Mouse (Mus musculus): ENCODE measurements around the gene Vps26c. TPM values are rescaled to one million over a fixed set of nuclear protein-coding genes. Genes with fewer than 3 reads are reported as not detected.
A peak's percentile ranks its signal among the peaks of the same experiment; 100 is the strongest.

Gene Vps26c
- polyA plus RNA-seq, 1 experiment: 57.8 TPM

DNA sequence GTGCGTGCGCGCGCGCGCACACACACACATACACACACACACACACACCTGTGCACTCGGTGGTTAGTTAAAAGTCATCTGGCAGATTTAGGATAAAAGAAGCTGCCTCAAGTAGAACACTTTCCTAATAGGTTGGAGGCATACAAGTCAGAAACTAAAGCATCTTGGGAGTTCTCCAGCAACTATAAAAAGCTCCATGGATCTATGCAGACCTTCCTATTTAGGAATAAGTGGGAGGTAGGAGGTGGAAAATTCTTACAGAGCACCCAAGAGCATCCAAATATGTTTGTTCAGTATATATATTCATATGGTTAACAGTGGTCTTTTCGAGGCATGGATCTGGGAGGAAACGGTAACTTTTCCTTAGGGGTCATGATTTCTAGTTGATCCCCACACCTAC is 13.5 kb upstream of the Vps26c start:
- DNase-seq: no peak

DNA sequence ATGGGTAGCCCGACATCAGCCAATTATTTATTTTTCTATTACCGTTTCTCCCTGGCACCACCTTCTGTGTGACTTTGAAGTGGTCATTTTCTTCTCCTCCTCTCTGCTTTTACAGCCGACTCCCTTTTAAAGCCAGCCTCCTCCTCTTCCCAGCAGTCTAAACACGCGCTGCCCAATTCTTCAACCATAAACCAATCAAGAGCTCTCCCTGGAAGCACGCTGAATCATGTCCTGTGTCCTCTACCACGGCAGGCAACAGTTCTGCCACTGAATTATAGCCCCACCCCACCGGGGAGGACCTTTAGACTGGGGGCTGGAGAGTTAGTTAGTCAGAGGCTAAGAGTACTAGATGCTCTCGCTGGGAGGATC is 10.5 kb upstream of the Vps26c start:
- no peak; the same call in 1 of the 2 replicates for TF ChIP-seq POLR2A (IDR thresholded peaks at IDR 0.05; ENCODE audit: borderline replicate concordance, insufficient read depth, low read length)
- no peak for TF ChIP-seq CTCF (IDR thresholded peaks at IDR 0.05; ENCODE audit: borderline replicate concordance, insufficient read depth, low read depth, low read length)
- 6% methylated on average over 9 of the region's 9 CpGs for WGBS
- H3K4me3 ChIP-seq (replicated peaks; ENCODE audit: insufficient read depth, low read depth, low read length): peak overlapping the region; percentile 13
- peaks cover 13% of the 10 kb centered on the region for H3K4me1 ChIP-seq (ENCODE audit: control insufficient read depth, insufficient read depth, low read length)
- peak overlapping the region; percentile 86 for H3K27ac ChIP-seq (ENCODE audit: insufficient read depth, low read length)
- DNase-seq: peak in 1 of 2 experiments; percentile 55
- H3K27me3 ChIP-seq (ENCODE audit: control insufficient read depth, insufficient read depth, low read length): no peaks in the 10 kb centered on the region

More for the DNA sequence above, 13.5 kb upstream of the Vps26c start:
- no peak overlapping the region for H3K27ac ChIP-seq (ENCODE audit: insufficient read depth, low read length)
- no peak overlapping the region for H3K4me3 ChIP-seq (replicated peaks; ENCODE audit: insufficient read depth, low read depth, low read length)
- no peaks in the 10 kb centered on the region for H3K27me3 ChIP-seq (ENCODE audit: control insufficient read depth, insufficient read depth, low read length)
- peaks cover 13% of the 10 kb centered on the region for H3K4me1 ChIP-seq (ENCODE audit: control insufficient read depth, insufficient read depth, low read length)
- 96% methylated on average over 9 of the region's 9 CpGs for WGBS
- TF ChIP-seq CTCF (IDR thresholded peaks at IDR 0.05; ENCODE audit: borderline replicate concordance, insufficient read depth, low read depth, low read length) (no peak), POLR2A (IDR thresholded peaks at IDR 0.05; ENCODE audit: borderline replicate concordance, insufficient read depth, low read length) (no peak)

DNA sequence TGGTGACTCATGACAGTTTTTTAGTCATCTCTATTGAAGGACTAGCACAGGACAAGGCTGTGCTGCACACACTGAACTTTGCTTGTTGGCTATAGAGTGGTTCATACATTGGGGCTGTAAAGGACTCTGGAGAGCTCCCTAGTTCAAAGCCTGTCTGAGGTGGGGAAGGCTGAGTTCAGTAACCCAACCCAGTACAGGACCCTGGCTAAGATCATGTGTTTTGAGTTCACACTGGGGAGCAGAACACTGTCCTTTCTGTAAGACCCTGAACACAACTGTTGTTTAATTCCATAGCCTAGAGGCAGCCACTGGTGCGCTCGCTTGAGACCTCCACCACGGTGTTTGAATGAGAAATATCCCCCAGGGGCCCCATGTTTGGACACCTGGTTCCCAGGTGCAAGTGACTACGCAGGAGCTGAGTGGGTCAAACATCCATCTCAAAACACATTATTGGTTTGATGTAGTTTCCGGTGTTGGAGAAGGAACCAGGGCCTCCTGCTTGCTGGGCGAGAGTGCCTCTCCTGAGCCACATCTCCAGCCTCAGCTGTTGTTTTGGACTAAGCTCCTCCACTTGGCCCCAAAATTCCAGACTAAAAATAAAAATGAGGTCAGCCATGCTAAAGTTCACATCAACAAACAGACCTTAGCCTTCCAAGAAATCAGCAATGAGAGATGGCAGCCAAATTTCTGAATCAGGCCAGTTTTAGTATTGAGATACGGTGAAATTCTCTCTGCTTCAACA is 10.0 kb upstream of the Vps26c start:
- no peaks in the 10 kb centered on the region for H3K27me3 ChIP-seq (ENCODE audit: control insufficient read depth, insufficient read depth, low read length)
- DNase-seq: peak; percentile 61 to 84
- 30% methylated on average over 7 of the region's 7 CpGs for WGBS
- peaks cover 13% of the 10 kb centered on the region for H3K4me1 ChIP-seq (ENCODE audit: control insufficient read depth, insufficient read depth, low read length)
- TF ChIP-seq POLR2A (IDR thresholded peaks at IDR 0.05; ENCODE audit: borderline replicate concordance, insufficient read depth, low read length): no peak
- TF ChIP-seq CTCF (IDR thresholded peaks at IDR 0.05; ENCODE audit: borderline replicate concordance, insufficient read depth, low read depth, low read length): no peak
- H3K4me3 ChIP-seq (replicated peaks; ENCODE audit: insufficient read depth, low read depth, low read length): peak overlapping the region; percentile 13
- peak overlapping the region; percentile 86 for H3K27ac ChIP-seq (ENCODE audit: insufficient read depth, low read length)

DNA sequence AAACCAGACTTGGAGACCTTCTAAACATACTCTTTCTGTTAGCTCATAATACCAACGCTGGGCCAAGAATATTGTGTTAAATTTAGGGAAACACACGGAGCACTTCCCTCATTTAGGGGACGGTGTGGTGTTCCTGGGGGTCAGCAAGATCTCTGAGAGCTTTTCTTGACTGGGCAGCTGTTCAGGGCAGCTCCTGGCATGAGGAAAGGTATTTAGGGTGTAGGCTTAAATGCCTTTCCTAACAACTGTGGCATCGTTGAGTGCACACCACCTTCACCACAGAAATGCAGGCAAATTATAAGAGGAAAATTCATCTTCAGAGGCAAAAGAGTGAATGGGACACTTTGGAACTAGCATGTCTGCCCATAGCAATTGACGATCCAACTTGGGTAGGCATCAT is 9.1 kb upstream of the Vps26c start:
- Histone ChIP-seq H3K4me3 (replicated peaks; ENCODE audit: insufficient read depth, low read depth, low read length) (no peak overlapping the region), H3K4me1 (ENCODE audit: control insufficient read depth, insufficient read depth, low read length) (peaks cover 13% of the 10 kb centered on the region), H3K27me3 (ENCODE audit: control insufficient read depth, insufficient read depth, low read length) (no peaks in the 10 kb centered on the region), H3K27ac (ENCODE audit: insufficient read depth, low read length) (no peak overlapping the region)
- no peak for DNase-seq
- TF ChIP-seq POLR2A (IDR thresholded peaks at IDR 0.05; ENCODE audit: borderline replicate concordance, insufficient read depth, low read length) (no peak), CTCF (IDR thresholded peaks at IDR 0.05; ENCODE audit: borderline replicate concordance, insufficient read depth, low read depth, low read length) (no peak)
- 92% methylated on average over 5 of the region's 5 CpGs for WGBS

DNA sequence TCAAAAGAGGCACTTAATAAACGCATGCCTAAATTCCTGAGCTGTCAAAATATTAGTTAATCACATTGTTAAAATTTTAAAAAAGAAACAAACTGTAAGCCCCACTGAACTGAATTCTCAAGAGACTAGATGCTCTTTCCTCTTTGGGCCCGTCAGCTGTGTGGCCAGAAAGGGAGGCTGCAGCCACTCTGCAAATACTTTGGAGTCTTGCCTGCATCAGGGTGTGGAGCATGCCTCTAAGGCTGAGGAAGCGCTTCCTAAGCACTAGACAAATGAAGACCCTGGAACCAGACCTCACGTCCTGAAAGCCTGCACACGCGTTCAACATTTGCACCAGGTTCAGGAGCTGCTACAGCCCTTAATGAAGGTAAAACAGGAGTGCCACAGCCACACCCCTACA is 7.0 kb upstream of the Vps26c start:
- H3K27me3 ChIP-seq (ENCODE audit: control insufficient read depth, insufficient read depth, low read length): no peaks in the 10 kb centered on the region
- 72% methylated on average over 6 of the region's 6 CpGs for WGBS
- peaks cover 13% of the 10 kb centered on the region for H3K4me1 ChIP-seq (ENCODE audit: control insufficient read depth, insufficient read depth, low read length)
- no peak overlapping the region for H3K27ac ChIP-seq (ENCODE audit: insufficient read depth, low read length)
- no peak for TF ChIP-seq CTCF (IDR thresholded peaks at IDR 0.05; ENCODE audit: borderline replicate concordance, insufficient read depth, low read depth, low read length)
- TF ChIP-seq POLR2A (IDR thresholded peaks at IDR 0.05; ENCODE audit: borderline replicate concordance, insufficient read depth, low read length): no peak
- H3K4me3 ChIP-seq (replicated peaks; ENCODE audit: insufficient read depth, low read depth, low read length): no peak overlapping the region
- DNase-seq: no peak

DNA sequence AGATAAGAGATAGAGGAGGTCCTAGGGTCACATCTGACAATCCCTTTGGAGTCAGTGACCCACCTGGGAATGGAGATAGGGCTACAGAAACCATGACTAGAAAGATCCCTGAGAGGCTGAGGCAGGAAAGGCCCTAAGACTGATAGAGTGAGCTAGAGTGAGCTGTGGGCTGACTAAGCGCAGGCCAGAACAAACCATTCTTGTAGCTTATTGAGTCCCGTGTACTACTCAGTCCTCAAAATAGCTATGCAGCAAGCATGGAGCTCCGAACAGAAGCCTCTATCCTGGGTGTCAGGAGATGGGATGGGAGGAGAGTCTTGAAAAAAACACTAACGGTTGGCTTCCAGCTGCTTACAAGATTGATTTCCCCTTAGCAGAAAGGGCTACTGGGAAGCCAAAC is 4.6 kb upstream of the Vps26c start:
- TF ChIP-seq POLR2A (IDR thresholded peaks at IDR 0.05; ENCODE audit: borderline replicate concordance, insufficient read depth, low read length) (no peak), CTCF (IDR thresholded peaks at IDR 0.05; ENCODE audit: borderline replicate concordance, insufficient read depth, low read depth, low read length) (no peak)
- Histone ChIP-seq H3K27ac (ENCODE audit: insufficient read depth, low read length) (no peak overlapping the region), H3K4me3 (replicated peaks; ENCODE audit: insufficient read depth, low read depth, low read length) (no peak overlapping the region), H3K4me1 (ENCODE audit: control insufficient read depth, insufficient read depth, low read length) (peaks cover 9% of the 10 kb centered on the region; the same call in 1 of the 2 replicates), H3K27me3 (ENCODE audit: control insufficient read depth, insufficient read depth, low read length) (no peaks in the 10 kb centered on the region)
- DNase-seq: no peak
- 86% methylated on average over 4 of the region's 4 CpGs for WGBS

DNA sequence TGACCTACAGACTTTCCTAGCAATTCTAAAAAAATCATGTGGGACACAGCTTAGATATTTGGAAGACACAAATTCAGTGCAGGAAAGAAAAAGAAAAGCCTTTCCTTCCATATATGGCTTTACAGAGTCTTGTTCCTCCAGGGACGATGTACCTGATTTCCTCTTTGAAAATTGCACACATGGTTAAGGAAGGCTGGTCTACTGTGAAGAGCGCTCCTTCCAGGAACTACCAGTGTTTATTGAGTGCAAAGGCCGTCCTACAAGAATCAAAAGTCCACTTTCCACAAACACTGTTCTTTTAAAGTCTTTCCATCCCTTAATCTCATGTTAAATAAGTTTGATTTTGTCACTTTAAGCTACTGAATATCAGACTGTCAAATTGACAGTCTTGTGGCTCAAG is 916 bp upstream of the Vps26c start:
- TF ChIP-seq POLR2A (IDR thresholded peaks at IDR 0.05; ENCODE audit: borderline replicate concordance, insufficient read depth, low read length) (no peak), CTCF (IDR thresholded peaks at IDR 0.05; ENCODE audit: borderline replicate concordance, insufficient read depth, low read depth, low read length) (no peak)
- DNase-seq: no peak
- Histone ChIP-seq H3K27me3 (ENCODE audit: control insufficient read depth, insufficient read depth, low read length) (no peaks in the 10 kb centered on the region), H3K4me3 (replicated peaks; ENCODE audit: insufficient read depth, low read depth, low read length) (peak overlapping the region; percentile 98), H3K27ac (ENCODE audit: insufficient read depth, low read length) (no peak overlapping the region; the same call in 1 of the 2 replicates), H3K4me1 (ENCODE audit: control insufficient read depth, insufficient read depth, low read length) (peaks cover 15% of the 10 kb centered on the region)
- WGBS: 48% methylated on average over 3 of the region's 3 CpGs

GRCm38 (mm10) chr16:94527152-94527534 is 513 bp upstream of the Vps26c start:
- DNase-seq: peak in 1 of 2 experiments; percentile 25
- peak overlapping the region; percentile 95 for H3K27ac ChIP-seq (ENCODE audit: insufficient read depth, low read length)
- no peaks in the 10 kb centered on the region for H3K27me3 ChIP-seq (ENCODE audit: control insufficient read depth, insufficient read depth, low read length)
- WGBS: under 1% methylated on average over 13 of the region's 13 CpGs
- peaks cover 15% of the 10 kb centered on the region for H3K4me1 ChIP-seq (ENCODE audit: control insufficient read depth, insufficient read depth, low read length)
- H3K4me3 ChIP-seq (replicated peaks; ENCODE audit: insufficient read depth, low read depth, low read length): peak overlapping the region; percentile 98
- no peak for TF ChIP-seq POLR2A (IDR thresholded peaks at IDR 0.05; ENCODE audit: borderline replicate concordance, insufficient read depth, low read length)
- no peak for TF ChIP-seq CTCF (IDR thresholded peaks at IDR 0.05; ENCODE audit: borderline replicate concordance, insufficient read depth, low read depth, low read length)

Measured in cerebellum, adult 2 months (tissue).